Mouse (Mus musculus) brain, adult 2 months (tissue): ENCODE measurements around the gene Elmo2.

Experiments used
- DNase-seq: peaks from one replicate; pipeline ENCODE4 v3.0.0; 2011; ENCODE audit warnings: low read depth, low spot score

Elmo2 gene

GRCm38 (mm10) chr2:165297429-165297828 lies 28.9 kb downstream of the Elmo2 start:
- DNase-seq, result no peak

- no peak for DNase-seq
These were observed 29.7 kb downstream of the Elmo2 start for GRCm38 (mm10) chr2:165296571-165296970.

- DNase-seq, result peak; percentile 98
These were observed 37.8 kb downstream of the Elmo2 start for GRCm38 (mm10) chr2:165288315-165289031.

- DNase-seq, result peak; percentile 97
These were observed 38.9 kb downstream of the Elmo2 start, which contains the start of gene Slc35c2 for GRCm38 (mm10) chr2:165287202-165287984. TSS of gene Slc35c2 (minus strand) at chr2:165287869.

GRCm38 (mm10) chr2:165286361-165287201 lies 39.7 kb downstream of the Elmo2 start:
- DNase-seq, result peak; percentile 82

GRCm38 (mm10) chr2:165285621-165286020 lies 40.7 kb downstream of the Elmo2 start:
- DNase-seq, result no peak

GRCm38 (mm10) chr2:165285034-165285433 lies 41.2 kb downstream of the Elmo2 start:
- no peak for DNase-seq

- DNase-seq, result no peak
These were observed 41.9 kb downstream of the Elmo2 start for GRCm38 (mm10) chr2:165284377-165284776.

GRCm38 (mm10) chr2:165283644-165284043 lies 42.6 kb downstream of the Elmo2 start:
- DNase-seq, result no peak

GRCm38 (mm10) chr2:165281779-165282311 lies 44.4 kb downstream of the Elmo2 start:
- DNase-seq, result peak; percentile 84

GRCm38 (mm10) chr2:165279351-165279750 lies 46.9 kb downstream of the Elmo2 start:
- DNase-seq, result no peak

- no peak for DNase-seq
These were observed 49.0 kb downstream of the Elmo2 start for GRCm38 (mm10) chr2:165277188-165277740.

GRCm38 (mm10) chr2:165275824-165276223 lies 50.5 kb downstream of the Elmo2 start:
- peak; percentile 94 for DNase-seq

GRCm38 (mm10) chr2:165275124-165275640 lies 51.1 kb downstream of the Elmo2 start:
- DNase-seq, result peak; percentile 42

- no peak for DNase-seq
These were observed 52.7 kb downstream of the Elmo2 start for GRCm38 (mm10) chr2:165273589-165273988.

- no peak for DNase-seq
These were observed 55.0 kb downstream of the Elmo2 start for GRCm38 (mm10) chr2:165271326-165271725.

GRCm38 (mm10) chr2:165270858-165271257 lies 55.4 kb downstream of the Elmo2 start:
- DNase-seq, result no peak

GRCm38 (mm10) chr2:165266739-165267138 lies 59.5 kb downstream of the Elmo2 start:
- peak; percentile 63 for DNase-seq

GRCm38 (mm10) chr2:165263861-165264260 lies 62.4 kb downstream of the Elmo2 start:
- DNase-seq, result peak; percentile 80

GRCm38 (mm10) chr2:165262274-165262990 lies 63.8 kb downstream of the Elmo2 start:
- DNase-seq, result no peak
